Mouse (Mus musculus) 3T3-L1 (cell line): ENCODE data around the gene Nanog.

ENCODE experiments used
- DNase-seq: peaks from one replicate; pipeline ENCODE4 v3.0.0-alpha.2; 2015; ENCODE audit warnings: low read depth, low spot score

Nanog gene

DNA sequence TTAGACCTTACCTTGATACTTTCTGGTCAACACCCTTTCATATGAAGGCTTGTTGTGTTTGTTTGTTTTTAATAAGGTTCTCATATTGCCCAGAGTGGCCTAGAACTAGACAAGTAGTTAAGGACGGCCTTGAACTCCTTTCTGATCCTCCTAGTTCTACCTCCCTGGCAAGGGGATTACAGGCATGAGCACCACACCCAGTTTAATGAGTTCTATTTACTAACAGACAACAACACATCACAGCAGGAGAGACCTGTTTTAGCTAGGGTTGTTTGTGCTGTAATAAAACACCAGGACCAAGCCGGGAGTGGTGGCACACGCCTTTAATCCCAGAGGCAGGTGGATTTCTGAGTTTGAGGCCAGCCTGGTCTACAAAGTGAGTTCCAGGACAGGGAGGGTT lies 55.2 kb downstream of the Nanog start:
- DNase-seq: no peak

DNA sequence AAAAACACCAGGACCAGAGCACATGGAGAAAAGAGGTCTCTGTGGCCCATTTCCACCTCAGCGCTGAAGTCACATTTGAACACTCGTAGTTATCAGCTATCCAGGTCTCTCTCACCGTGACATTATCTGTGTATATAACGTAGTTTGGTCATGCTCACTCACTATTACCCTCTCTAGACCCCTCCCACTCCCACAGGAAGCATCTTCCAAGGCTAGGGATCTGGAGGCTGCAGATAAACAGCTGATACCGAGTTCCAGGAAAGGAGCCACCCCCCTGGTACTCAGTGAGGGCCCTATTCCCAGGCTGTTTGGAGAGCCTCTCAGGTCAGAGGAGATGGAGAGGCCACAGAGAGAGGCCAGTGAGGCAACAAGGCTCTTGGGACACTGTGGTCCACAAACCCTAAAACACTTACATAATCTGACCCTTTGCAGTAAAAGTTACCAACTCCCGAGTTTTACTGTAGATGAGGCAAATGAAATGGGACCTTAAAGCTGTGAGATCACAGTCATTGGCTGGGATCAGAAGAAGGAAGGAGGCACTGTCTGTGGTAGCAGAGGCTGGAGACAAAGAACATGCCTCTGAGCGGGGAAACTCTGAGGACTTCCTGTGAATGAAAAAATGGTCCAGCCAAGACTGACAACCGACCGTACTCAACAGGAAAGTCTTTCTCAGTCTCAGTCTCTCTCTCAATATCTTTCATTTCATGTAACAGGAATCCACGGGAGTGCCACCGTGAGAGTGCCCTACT lies 55.8 kb downstream of the Nanog start:
- DNase-seq: no peak

DNA sequence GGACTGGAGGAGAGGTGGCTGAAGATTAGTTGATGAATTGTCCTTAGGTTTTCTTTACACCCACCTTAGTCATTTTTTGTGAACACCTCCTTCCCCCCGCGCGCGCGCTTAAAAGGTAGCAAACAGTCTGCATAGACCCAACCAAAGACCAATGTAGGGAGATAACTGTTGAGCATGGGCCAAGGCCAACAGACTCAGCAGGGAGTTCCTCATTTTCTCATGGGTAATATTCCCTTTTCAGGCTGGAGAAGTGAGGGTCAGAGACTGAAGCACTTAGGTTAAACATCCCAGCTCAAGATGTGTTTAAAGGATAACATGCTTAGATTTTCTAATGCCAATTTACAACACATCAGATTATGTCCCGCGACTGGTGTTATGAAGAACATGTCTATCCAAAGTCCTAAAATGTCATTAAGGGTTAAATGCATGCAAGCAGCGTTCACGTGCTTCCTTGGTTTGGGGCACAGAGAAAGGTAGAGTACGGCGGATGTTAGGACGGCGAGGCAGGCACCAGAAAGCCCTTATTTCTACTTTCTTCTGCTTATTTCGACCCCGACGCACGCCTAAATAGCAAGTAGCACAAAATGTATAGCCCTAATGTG lies 56.7 kb downstream of the Nanog start:
- DNase-seq: no peak
